Comparison of ENCODE assay signal across 22 mouse cellular contexts in the genomic region with DNA sequence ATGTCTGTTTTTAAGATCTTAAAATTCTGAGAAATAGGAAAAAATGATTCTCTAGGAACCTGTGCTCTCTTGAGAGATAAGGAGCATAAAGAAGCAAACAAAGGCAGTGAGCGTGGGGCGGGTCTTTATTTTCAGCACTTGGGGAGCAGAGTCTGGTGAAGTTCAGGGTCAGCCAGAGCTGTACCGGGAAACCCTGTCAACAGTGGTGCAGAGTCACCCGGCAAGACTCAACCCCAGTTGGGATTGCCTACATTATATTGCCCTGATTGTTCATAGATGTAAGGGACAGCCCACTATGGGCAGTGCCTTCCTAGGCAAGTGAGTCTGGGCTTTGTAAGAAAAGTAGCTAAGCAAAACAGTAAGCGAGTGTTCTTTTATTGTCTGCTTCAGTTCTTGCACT. TPM values are rescaled to one million over a fixed set of nuclear protein-coding genes. Genes with fewer than 3 reads are reported as not detected.
DNase-seq lines count a peak whose midpoint lies in the region; ATAC-seq lines count a peak whose summit lies in the region.
"Had no signal": no experiment of that assay in that cellular context is flagged by ENCODE, and none has a peak within 500 bp of the region (broad histone marks: within the 10 kb centered on the region; RNA-seq: fewer than 3 reads in every experiment).

No protein-coding gene starts in this region.

- peaks cover 12% of the 10 kb centered on the region for H3K36me3 ChIP-seq in intestine, embryonic 15.5 days
- peaks cover 42% of the 10 kb centered on the region; the same call in 1 of the 2 replicates for H3K36me3 ChIP-seq in stomach, embryonic 15.5 days
- 0 out of 2 replicates have a peak, but pooled peaks cover 2% of the 10 kb centered on the region for H3K36me3 ChIP-seq in hindbrain, embryonic 11.5 days (ENCODE audit: control insufficient read depth, insufficient read depth, low read length)

- peak; percentile 43 for DNase-seq in adrenal gland, adult 8-10 months
- DNase-seq in adrenal gland, postnatal 14 days = peak; percentile 54
- DNase-seq in hindbrain, embryonic 11.5 days (ENCODE audit: low spot score) = no peak
- no peak for DNase-seq in urinary bladder, postnatal 36 days (ENCODE audit: low spot score in 2 of 2)
- DNase-seq in heart, postnatal 14 days = no peak
- DNase-seq: cerebellum, adult 18-20 months; cerebellum, adult 9-10 months; cerebellum, postnatal 14 days; gastrocnemius, adult 2 months; gastrocnemius, postnatal 25 days; heart, adult 18-20 months; kidney, adult 11 months had no signal

- 63% methylated on average over 5 of the region's 5 CpGs for WGBS in intestine, embryonic 15.5 days
- 68% methylated on average over 5 of the region's 5 CpGs for WGBS in stomach, embryonic 15.5 days
- WGBS in hindbrain, embryonic 11.5 days = 86% methylated on average over 5 of the region's 5 CpGs

- no peaks in the 10 kb centered on the region for H3K27me3 ChIP-seq in intestine, embryonic 15.5 days (replicated peaks)
- H3K27me3 ChIP-seq in stomach, embryonic 15.5 days (replicated peaks) = no peaks in the 10 kb centered on the region
- no peaks in the 10 kb centered on the region for H3K27me3 ChIP-seq in hindbrain, embryonic 11.5 days (ENCODE audit: control insufficient read depth, insufficient read depth, low read length)
- H3K27me3 ChIP-seq: forebrain, embryonic 13.5 days; heart, embryonic 13.5 days; hindbrain, embryonic 13.5 days had no signal

- no peak overlapping the region for H3K4me3 ChIP-seq in intestine, embryonic 15.5 days (replicated peaks)
- no peak overlapping the region for H3K4me3 ChIP-seq in stomach, embryonic 15.5 days (replicated peaks)
- H3K4me3 ChIP-seq in hindbrain, embryonic 11.5 days (ENCODE audit: low read depth, low read length) = no peak overlapping the region
- H3K4me3 ChIP-seq: forebrain, embryonic 10.5 days; forebrain, embryonic 13.5 days; gastrocnemius, adult 2 months; heart, embryonic 13.5 days; hindbrain, embryonic 13.5 days had no signal

- H3K4me2 ChIP-seq in intestine, embryonic 15.5 days (replicated peaks) = no peak overlapping the region
- no peak overlapping the region for H3K4me2 ChIP-seq in stomach, embryonic 15.5 days
- no peak overlapping the region for H3K4me2 ChIP-seq in hindbrain, embryonic 11.5 days (replicated peaks; ENCODE audit: low read depth, low read length)
- H3K4me2 ChIP-seq: forebrain, embryonic 13.5 days; heart, embryonic 13.5 days; hindbrain, embryonic 13.5 days had no signal

- intact Hi-C loops in heart, postnatal 14 days (cut with DNase I) = no loop called here

- no peak overlapping the region for H3K9ac ChIP-seq in intestine, embryonic 15.5 days
- no peak overlapping the region for H3K9ac ChIP-seq in stomach, embryonic 15.5 days
- no peak overlapping the region for H3K9ac ChIP-seq in hindbrain, embryonic 11.5 days (ENCODE audit: low read depth, low read length)
- H3K9ac ChIP-seq: forebrain, embryonic 13.5 days; heart, embryonic 13.5 days; hindbrain, embryonic 13.5 days had no signal

- peak; percentile 77 for ATAC-seq in intestine, embryonic 15.5 days
- peak; percentile 47; the same call in 1 of the 2 replicates for ATAC-seq in stomach, embryonic 15.5 days (ENCODE audit: insufficient read depth, low FRiP score, low read depth)
- no peak for ATAC-seq in hindbrain, embryonic 11.5 days (ENCODE audit: low FRiP score)
- no peak for ATAC-seq in megakaryocyte, adult 5-6 weeks (ENCODE audit: poor library complexity, severe bottlenecking)
- ATAC-seq: CD4-positive, CD25-positive, alpha-beta regulatory T cell, adult 4 months; forebrain, embryonic 13.5 days; forebrain, embryonic 16.5 days; hindbrain, embryonic 16.5 days had no signal

- H3K9me3 ChIP-seq in intestine, embryonic 15.5 days = no peaks in the 10 kb centered on the region
- no peaks in the 10 kb centered on the region for H3K9me3 ChIP-seq in stomach, embryonic 15.5 days
- no peaks in the 10 kb centered on the region for H3K9me3 ChIP-seq in hindbrain, embryonic 11.5 days (ENCODE audit: control insufficient read depth, low read length)
- H3K9me3 ChIP-seq: forebrain, embryonic 10.5 days; forebrain, embryonic 13.5 days; heart, embryonic 13.5 days; hindbrain, embryonic 13.5 days had no signal

- H3K4me1 ChIP-seq in intestine, embryonic 15.5 days (replicated peaks) = no peaks in the 10 kb centered on the region
- H3K4me1 ChIP-seq in stomach, embryonic 15.5 days = no peaks in the 10 kb centered on the region
- no peaks in the 10 kb centered on the region for H3K4me1 ChIP-seq in hindbrain, embryonic 11.5 days (replicated peaks; ENCODE audit: control insufficient read depth, insufficient read depth, low read length)
- H3K4me1 ChIP-seq: forebrain, embryonic 10.5 days; forebrain, embryonic 13.5 days; heart, embryonic 13.5 days; hindbrain, embryonic 13.5 days had no signal

- no peak overlapping the region for H3K27ac ChIP-seq in intestine, embryonic 15.5 days
- no peak overlapping the region for H3K27ac ChIP-seq in stomach, embryonic 15.5 days
- H3K27ac ChIP-seq in hindbrain, embryonic 11.5 days (ENCODE audit: low read depth, low read length) = no peak overlapping the region
- H3K27ac ChIP-seq: forebrain, embryonic 10.5 days; forebrain, embryonic 13.5 days; gastrocnemius, adult 2 months; heart, embryonic 13.5 days; hindbrain, embryonic 13.5 days had no signal

RNA-seq across cellular contexts. Expression of gene Tnks2, which starts 11.9 kb away (rescaled TPM):
- total RNA-seq in adrenal gland, adult 8-10 months (2022) = 100 to 1,000 TPM in 3 of 4 experiments, 10 to 100 TPM in 1; 99.2 to 117 (median 106) TPM
- 111 and 124 TPM in 2 replicates for total RNA-seq in adrenal gland, postnatal 14 days (2021)
- 40.7 and 40.9 TPM in 2 replicates for polyA plus RNA-seq in intestine, embryonic 15.5 days (2015; fragmentation: Nextera tagmentation; extraction: Ambion mirVana)
- polyA plus RNA-seq in stomach, embryonic 15.5 days (2015; fragmentation: Nextera tagmentation; extraction: Ambion mirVana) = 41.4 and 46.2 TPM in 2 replicates
- 80.8 and 91.1 TPM in 2 replicates for polyA plus RNA-seq in hindbrain, embryonic 11.5 days (2014; fragmentation: Nextera tagmentation; extraction: Ambion mirVana)
- 57.7 and 60.9 TPM in 2 replicates for total RNA-seq in megakaryocyte, adult 5-6 weeks (2015)
- 78.5 and 88.0 TPM in 2 replicates for total RNA-seq in megakaryocyte, adult 5-6 weeks (2017)
- total RNA-seq in heart, postnatal 14 days (2021) = 10 to 100 TPM; 89.3 to 92.3 TPM

Comparison
In these comparisons a context has a peak if more than half of its experiments do, and no peak if none do; other contexts are left out.
1. DNase-seq: peak in adrenal gland, adult 8-10 months (single experiment) and adrenal gland, postnatal 14 days (single experiment); none in hindbrain, embryonic 11.5 days (single experiment), urinary bladder, postnatal 36 days (0 of 2) and heart, postnatal 14 days (0 of 2).
2. ATAC-seq: peak in intestine, embryonic 15.5 days (single experiment) and stomach, embryonic 15.5 days (single experiment); none in hindbrain, embryonic 11.5 days (single experiment) and megakaryocyte, adult 5-6 weeks (single experiment).